Mouse (Mus musculus): ENCODE measurements around the gene Hnrnpa1.

The Hnrnpa1 gene

DNA sequence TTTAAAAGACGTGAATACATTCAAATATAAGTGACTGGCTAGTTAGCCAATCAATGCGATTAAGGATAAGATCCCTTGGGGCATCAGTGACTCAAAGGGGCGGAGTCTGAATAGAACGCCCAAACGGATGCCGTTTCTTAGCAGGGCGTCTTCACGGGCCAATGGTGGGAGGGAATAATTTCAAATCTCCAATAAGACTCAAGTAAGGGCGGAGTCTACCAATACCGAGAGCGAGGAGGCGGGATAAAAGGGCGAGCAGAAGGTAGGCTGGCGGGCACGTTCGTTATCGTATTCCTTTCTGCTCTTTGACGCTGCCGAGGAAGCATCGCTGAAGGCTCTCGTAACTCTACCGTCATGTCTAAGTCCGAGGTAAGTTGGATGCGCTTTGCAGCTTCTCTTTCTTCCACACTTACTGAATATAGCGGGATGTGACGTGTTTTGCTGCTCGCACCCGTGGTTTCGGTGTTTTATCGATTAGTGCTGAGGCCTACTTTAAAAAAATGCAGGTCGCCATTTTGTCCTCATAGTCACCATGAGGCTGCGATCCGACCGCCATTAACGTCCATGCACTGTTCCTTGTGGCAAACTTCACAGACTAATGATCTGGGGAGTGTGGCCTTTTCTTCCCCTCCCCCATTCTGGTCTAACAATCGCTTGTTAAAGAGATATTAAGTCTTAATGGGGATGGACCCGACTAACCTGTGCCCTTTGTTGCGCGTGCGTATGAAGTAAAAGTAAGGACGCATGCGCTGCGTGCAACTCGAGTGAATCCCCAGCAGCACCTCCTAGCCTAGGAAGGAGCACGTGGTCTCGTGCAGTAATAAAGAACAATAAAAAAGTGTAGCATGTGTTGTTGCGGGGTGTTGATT is at the start of gene Hnrnpa1:
Hnrnpa1 (plus strand) TSS at position 273 of the 869 bp plus-strand sequence.
- peak; percentile 98 for DNase-seq (ENCODE audit: low read depth, low spot score)

DNA sequence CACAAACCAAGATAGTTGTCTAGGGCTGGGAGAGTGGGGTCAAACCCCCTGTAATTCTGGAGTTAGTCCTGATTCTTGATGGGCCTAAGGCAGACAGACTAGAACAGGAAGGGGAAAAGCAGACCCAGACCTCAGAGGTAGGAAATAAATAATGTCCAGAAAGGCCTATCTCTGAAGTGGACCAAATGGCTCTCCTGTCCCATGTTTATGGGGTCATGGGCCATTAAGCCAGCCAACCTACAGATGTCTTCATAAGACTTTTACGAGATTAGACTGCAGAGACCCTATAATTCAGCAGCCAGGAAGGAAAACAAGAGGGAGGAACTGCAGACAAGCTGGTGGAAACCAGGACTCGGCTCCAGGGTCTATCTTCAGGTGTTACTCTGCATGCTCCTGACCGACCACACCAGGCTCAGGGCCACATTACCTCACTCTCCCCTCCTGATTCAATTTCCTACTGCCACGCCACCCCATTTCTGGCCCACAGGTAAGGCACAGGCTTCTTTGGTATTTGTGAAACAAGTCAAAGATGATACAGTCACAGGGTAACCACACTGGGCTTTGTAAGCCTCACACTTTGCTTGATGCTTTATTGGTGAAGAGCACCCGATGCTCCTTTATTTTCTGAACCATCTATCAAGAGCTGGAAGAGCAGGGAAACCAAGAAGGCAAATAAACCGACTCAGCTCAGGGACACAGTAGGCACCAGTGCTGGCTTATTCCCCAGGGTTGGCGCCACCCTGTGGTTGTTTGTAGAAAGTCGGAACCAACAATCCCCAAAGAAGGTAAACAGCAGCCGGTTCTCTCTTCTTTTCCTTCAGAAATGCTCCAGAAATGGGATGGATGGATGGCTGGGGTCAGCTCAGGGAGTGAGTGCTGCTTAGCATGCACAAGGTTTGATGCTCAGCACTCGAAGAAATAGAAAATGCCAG is 49.4 kb upstream of the Hnrnpa1 start:
- no peak for DNase-seq (ENCODE audit: low read depth, low spot score)

DNA sequence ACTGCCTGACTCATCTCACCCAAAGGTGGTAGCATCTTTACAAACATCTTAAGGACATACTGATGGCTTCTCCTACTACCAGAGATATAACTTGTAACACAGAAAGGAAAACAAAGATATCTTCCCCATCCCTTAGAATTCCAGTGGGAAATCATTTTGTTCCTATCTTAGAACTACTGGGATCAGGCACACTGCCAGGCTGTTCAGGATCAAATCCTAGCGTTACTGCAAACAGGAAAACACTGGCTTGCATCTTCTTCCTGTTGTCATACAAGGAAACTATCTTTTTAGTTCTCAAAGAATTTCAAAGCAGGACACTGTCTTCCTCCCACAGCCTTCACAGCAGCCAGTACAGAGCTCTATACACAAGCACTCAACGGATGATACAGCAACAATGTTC is 46.6 kb upstream of the Hnrnpa1 start:
- DNase-seq (ENCODE audit: low read depth, low spot score), result no peak

DNA sequence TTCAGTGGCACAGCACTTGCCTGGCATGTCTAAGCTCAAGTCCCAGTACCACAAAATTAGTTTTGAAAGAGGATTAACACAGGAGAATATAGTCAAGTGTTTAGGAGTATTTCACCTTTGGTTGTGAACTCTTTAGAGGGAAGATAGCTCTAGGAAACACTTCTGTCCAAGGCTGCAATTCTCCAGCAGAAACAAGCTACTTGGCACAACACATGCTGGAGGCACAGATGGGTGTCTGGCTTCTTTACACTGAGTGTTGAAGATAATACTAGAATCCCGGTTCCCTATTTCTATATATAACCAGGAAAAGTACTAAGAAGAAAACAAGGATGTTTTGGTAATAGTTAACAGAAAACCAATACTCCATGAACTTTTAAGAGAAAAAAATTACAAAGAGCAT is 43.4 kb upstream of the Hnrnpa1 start:
- no peak for DNase-seq (ENCODE audit: low read depth, low spot score)

DNA sequence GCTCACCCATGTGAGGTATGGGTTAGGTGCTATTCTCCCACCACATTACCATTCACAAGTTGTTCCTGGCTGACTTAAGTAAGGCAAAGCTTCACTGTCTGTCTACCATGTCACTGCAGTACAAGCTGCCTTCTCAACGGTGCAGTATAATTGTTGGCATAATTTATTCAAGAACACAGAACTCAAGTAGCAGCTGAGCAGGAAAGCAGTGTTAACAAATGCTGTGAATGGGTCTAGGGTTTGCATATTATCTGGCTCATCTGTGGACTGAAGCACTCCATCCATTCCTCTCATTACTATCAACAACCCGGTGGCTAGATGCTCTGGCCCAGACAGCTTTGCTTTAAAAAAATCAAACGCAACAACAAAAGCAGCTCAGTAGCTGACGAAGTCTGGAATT is 42.4 kb upstream of the Hnrnpa1 start:
- DNase-seq (ENCODE audit: low read depth, low spot score), result no peak

DNA sequence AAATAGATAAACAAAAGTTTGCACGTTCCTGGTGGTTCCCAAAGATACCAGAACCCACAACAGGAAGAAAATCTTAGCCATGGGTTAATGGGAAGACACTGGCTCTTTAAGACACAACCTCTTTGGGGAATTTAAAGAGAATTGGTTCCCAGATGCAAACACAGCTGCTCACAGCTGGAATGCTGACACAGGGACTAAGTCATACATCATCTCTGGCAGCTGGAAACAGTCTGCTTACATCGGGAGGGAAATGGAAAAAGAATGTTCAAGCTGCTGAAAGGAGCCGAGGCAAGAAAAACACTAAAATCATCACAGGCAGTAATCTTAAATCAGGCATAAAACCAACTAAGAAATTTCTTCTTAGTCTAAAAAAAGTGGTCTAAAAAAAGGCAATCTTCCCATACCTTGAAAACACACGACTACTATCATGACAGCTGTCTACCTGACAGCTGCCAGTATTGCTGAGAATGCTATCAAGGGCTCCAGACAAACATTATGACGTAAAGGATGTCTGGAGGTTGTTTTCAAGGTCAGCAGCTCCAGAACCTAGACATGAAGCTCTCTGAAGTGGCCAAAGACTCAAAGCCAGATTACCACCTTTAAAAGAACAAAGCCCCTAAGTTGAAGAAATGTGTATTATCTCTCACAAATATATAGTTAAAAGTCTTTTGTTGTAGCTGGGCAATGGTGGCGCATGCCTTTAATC is 38.0 kb upstream of the Hnrnpa1 start:
- DNase-seq (ENCODE audit: low read depth, low spot score), result no peak

DNA sequence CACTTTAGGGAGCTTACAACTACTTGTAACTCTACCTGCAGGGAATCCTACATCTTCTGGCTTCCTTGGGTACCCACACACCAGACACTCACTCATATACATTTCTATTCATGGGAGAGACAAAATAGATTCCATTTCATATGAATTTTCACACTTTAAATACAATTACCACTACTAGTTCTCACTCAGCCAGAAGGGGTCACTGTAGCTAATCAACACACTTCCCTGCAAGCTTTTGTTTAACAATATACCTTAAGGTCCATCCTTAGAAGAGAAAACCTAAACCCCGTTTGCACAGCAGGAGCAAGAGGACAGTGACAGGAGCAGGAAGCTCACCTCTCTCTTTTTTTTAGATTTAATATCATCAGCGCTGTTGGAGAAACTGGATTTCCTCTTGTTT is 35.1 kb upstream of the Hnrnpa1 start:
- DNase-seq (ENCODE audit: low read depth, low spot score), result no peak

DNA sequence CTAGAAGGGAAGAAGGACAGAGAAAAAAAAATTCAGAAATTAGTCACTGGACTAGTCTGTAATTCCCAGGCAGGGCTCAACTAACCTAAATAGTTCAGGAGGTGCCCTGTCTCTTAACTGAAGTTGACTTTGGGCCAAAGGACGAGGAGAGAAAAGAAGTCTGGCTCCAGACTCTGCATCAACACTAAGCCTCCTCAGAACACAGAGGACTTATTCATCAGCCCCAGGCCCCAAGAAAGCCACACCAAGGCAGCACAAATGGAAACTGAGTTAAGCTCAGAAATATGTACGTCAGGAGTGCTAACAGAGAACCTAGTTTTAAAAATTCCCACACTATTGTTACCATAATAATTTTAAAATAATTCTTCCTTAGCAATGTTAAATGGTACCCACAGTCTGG is 26.1 kb upstream of the Hnrnpa1 start:
- DNase-seq (ENCODE audit: low read depth, low spot score), result no peak

DNA sequence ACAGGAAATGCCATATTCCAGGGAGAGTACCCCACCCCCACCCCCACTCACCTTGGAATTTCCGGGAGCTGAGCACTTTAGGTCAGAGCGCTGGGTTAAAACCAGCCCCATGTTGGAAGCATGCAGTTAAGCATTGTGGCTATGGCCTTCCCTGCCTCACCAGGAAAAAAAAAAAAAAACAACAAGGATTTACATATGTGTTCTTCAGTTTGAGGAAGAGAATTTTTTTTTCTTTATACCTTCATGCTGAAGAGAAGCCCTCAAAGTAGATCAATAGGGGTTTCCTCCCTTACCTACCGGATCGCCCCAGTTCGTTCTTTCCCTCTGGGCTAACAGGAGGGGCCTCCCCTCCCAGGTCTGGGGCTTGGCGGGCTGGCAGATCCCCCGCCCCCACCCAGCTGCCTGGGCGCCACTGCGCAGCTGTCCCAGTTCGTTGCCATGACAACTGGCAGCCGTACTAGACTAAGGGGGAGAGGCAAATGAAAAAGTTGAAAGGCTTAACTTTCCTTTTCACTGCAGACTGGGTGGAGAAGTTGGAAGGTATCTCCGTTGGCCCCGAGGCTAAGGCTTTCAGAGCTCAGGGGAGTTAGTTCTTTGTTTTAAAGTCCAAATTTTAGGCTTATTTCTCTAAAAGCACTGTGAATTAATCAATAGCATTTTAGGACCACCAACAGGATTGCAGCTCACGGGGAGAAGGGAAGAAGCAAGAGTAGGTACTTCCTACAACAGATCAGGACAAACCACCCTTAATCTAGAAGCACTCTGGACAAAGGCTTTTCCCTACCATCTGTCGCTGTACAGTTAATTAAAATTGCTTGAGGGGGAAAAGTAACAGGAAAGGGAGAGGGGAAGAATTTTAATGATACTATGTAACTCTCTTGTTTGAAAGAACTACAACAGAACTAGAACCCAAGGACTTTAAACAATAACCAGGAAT is 25.0 kb upstream of the Hnrnpa1 start:
- DNase-seq (ENCODE audit: low read depth, low spot score), result peak; percentile 96

DNA sequence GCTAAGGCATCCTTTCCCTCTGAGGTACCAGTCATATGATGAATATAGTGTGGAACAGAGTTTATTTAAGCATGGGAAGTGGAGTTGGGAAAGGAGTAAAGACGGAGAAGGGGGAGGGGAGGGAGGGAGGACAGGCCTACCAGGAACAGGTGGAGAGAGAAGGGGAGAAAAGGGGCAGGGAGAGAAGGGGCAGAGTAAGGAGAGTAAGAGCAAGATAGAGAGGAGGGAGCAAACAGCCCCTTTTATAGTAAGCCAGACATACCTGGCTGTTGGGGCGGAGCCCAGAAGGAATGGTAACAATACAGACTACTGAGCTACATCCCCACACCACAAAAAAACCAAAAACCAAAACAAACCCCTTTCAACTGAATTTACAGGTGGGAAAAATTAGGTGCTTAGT is 24.2 kb upstream of the Hnrnpa1 start:
- DNase-seq (ENCODE audit: low read depth, low spot score), result no peak

DNA sequence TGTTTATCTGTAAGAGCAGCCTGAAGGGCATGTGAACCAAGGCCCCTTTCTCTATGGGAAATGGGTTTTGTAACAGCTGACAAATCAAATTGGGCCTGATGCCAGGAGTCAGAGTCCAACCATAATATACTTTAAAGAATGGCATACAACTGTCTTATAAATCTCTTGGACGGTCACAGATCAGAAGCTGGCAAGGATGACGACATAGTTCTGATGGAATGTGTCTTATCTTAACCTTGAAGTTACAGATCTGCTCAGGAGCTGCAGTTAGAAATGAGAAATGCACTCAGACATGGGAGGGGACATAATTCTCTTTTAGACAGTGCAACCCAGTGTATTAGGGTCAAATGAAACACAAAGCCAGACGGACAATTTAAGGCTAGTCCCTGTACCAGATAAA is 19.4 kb upstream of the Hnrnpa1 start:
- no peak for DNase-seq (ENCODE audit: low read depth, low spot score)

DNA sequence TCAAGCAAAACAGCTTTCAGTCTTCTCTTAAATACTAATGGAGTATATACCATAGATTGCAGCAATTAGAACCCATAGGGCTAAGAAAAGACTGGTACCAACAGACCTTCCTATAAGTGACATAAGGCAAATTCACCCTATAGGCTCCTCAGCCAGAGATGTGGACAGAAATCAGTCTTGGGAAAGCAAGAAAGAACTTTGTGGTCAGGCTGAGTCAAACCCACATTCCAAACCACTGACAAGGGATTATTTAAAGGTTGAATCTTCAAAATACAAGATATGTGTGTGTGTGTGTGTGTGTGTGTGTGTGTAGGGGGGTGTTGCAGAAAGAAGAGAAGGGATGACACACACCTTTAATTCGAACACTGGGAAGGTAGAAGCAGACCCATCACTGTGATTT is 18.8 kb upstream of the Hnrnpa1 start:
- DNase-seq (ENCODE audit: low read depth, low spot score), result no peak

DNA sequence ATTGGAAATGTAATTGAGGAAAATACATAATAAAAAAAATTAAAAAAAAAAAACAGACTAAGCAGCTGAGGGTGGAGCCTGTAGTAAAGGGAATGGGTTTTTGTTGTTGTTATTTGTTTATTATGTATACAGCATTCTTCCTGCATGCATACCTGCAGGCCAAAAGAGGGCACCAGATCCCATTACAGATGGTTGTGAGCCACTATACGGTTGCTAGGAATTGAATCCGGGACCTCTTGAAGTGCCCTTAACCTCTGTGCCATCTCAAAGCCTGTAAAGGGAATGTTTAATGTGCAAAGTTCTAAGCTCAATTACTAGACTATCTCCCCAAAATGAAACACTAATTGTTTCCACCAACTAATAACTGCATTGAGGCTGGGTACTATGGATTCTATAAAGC is 16.1 kb upstream of the Hnrnpa1 start:
- DNase-seq (ENCODE audit: low read depth, low spot score), result no peak

DNA sequence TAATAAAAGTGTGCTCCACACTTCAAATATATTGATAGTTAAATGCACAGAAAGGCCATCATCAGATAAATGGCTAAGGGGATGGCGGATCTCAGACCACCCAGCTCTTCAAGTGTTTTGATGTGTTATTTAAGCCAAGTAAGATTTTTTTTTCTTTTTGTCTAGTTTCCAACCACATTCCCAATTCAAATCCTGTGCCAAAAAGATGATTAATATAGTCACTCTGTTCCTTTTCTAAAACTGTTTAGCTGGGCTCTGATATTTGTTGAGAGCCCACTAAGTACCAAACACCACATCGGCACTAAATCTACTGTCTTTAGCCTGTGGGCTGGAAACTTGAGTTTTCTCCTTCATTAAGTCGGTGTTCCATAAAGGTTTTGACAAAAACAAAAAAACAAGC is 13.2 kb upstream of the Hnrnpa1 start:
- no peak for DNase-seq (ENCODE audit: low read depth, low spot score)

DNA sequence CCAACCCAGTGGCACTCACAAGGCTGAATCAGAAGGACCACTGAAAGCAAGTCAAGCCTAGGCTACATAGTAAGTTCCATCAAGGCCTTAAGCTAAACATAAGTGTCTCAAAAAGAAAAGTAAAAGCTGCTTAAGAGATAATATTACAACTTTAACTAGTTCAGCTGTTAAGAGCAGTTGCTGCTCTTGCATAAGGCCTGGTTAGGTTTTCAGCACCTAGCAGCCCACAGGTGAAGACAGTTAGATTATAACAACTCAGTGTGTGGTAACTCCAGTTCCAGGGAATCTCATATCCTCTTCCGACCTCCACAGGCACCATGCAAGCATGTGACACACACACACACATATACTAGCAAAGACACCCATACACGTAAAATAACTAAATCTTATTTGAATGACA is 12.7 kb upstream of the Hnrnpa1 start:
- DNase-seq (ENCODE audit: low read depth, low spot score), result no peak

DNA sequence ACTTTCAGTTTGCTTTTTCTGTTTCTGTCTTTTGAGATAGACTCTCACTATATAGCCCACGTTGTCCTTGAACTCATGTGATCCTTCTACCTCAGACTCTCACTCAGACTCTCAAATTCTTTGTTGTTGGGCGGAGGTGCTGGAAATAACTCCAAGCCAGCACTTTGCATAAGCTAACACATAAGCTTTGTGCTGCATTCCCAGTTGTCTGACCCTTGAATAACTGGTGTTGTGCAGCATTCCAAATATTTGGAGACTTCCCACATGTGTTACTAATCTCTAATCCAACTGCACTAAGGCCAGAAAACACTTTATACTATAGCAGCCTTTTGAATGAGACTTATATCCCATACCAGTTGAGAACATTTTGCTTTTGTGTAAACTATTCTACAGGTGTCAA is 11.3 kb upstream of the Hnrnpa1 start:
- no peak for DNase-seq (ENCODE audit: low read depth, low spot score)

DNA sequence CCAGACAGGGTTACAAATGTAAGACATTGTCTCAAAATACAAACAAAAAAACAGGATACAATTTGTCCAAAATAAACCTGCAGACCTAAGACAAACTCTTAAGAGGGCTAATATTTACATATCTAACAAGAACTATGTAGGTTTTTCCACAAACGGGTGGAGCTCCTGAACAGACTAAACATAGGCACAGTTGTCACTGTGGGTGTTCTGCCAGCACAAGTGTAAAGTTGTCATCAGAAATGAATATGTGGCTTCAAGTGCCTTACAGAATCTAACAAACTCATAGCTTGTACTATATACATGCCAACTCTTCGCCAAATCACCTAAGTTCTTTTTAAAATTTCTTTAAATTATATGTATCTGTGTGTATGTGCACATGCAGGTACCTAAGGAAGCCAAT is 7.1 kb upstream of the Hnrnpa1 start:
- no peak for DNase-seq (ENCODE audit: low read depth, low spot score)

DNA sequence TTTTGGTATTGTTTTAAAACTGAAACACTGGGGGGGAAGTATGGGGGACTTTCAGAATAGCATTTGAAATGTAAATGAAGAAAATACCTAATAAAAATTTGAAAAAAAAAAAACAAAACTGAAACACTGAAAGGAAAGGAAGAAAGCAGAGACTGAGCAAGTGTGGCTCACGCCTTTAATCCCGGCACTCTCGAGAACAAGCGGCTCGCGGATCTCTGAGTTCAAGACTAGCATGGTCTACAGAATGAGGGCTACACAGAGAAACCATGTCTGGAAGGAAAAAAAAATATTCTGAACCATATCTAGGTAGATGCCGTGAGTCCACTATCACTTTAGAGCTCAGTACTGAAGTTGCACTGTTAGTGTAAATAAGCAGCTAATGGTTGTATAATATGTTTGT is 2.9 kb upstream of the Hnrnpa1 start:
- DNase-seq (ENCODE audit: low read depth, low spot score), result no peak

DNA sequence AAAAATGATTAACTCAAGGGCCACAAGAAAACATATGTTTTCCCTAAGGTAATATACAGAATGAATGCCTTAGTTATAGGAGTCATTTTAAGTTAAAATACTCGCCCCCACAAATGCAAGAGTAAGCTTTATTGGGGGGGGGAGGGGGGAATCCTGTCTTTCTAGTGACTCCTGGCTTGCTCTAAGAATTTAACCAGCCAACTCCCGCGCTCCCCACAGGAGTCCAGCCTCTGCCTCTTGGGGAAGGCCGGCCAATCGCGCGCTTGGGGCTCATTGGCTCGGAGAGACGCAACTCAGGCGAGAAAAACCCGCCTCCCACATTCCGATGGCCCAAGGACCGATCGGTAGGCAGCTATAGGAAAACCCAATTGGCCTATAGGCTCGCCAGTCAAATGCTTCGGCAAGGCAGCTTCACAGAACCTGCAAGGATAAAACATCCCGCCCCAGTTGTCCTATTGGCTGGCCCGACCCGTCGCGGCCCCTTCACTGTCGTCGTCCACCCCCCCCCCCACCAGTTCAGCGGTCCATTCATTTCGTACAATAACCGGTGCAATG is 1.0 kb upstream of the Hnrnpa1 start:
- peak; percentile 98 for DNase-seq (ENCODE audit: low read depth, low spot score)

DNA sequence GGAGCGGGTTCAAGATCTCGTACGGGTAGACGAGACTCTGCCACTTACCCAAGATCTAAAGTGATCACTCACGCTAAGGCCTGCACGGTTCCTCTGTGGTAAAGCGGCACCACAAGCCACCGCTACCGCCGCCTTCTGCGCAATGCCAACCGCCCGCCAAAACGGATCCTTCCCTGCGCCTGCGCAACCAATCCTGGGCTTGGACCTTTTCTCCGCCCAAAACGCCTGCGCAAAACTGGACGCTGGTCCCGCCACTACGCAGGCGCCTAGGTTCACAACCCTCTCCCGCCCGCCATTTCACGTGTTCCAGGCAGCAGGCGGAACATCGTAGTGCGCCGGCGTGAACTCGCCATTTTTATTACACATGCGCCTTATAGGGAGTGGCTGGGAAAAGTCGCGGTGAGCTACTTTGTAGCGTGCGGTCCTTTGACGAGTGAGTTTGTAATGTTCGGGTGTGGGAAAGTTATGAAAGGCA is 510 bp upstream of the Hnrnpa1 start, which contains the start of gene Cbx5:
Cbx5 (minus strand) TSS at position 132 of the 475 bp plus-strand sequence.
- peak; percentile 97 for DNase-seq (ENCODE audit: low read depth, low spot score)
